ENCODE assay signal across 7 mouse cellular contexts in the genomic region with DNA sequence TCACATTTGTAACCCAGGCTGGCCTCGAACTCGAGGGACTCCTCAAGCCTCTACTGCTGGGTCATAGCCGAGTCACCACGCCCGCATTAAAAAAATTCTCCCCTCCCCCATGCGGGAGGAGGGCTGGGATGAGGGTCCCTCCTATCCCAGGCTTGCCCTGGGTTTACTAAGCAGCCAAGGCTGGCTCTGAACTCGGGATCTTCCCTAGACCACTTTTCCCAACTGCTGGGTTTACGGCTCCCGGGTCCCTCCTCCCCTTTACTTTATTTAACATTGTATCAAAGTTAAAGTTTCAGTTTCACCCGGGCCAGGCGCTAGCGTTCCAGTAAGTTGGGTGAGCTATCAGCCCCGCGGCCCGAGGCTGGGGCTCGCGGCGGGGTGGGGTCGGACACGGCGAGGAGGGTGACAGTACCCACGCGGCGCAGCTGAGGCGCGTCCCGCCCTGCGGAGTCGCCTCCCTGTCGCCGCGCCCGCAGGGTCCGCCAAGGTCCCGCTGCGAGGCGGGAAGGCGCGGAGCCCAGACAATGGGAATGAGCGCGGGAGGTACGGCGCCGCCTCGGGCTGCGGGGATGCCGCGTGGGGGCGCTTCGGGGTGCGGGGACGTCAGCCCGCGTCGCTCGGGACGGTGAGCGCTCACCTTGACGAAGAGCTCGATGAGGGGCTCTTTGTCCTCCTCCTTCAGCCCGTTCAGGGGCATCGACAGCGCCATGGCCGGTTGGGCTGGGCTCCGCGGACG. TPM values are rescaled to one million over a fixed set of nuclear protein-coding genes. Genes with fewer than 3 reads are reported as not detected.
DNase-seq lines count a peak whose midpoint lies in the region; ATAC-seq and TF ChIP-seq lines count a peak whose summit lies in the region.

No protein-coding gene starts in this region.

- TF ChIP-seq RAD21 in MEL (IDR thresholded peaks at IDR 0.05; ENCODE audit: low read depth, low read length): no peak

- peak; percentile 78 for DNase-seq in MEL (ENCODE audit: low read depth, low spot score)
- peak; percentile 27 to 36 for DNase-seq in adrenal gland, postnatal 4 days (ENCODE audit: low spot score in 2 of 2)
- DNase-seq in heart, postnatal 0 days (ENCODE audit: low spot score): peak; percentile 54
- DNase-seq in kidney, postnatal 25 days: peak; percentile 75 to 87
- DNase-seq in spleen, postnatal 10 days (ENCODE audit: low spot score in 2 of 2): peak; percentile 72 to 77

- peak overlapping the region; percentile 78 for H3K4me2 ChIP-seq in heart, postnatal 0 days (ENCODE audit: low read depth, low read length)

- no peaks in the 10 kb centered on the region for H3K27me3 ChIP-seq in MEL (ENCODE audit: control insufficient read depth in 1 of 2, insufficient read depth in 2 of 2, low read length in 2 of 2)
- H3K27me3 ChIP-seq in heart, postnatal 0 days (ENCODE audit: control insufficient read depth, insufficient read depth, low read length): no peaks in the 10 kb centered on the region

- peak in 1 of 3 experiments; percentile 22; a peak in 1 of 6 replicates for TF ChIP-seq CTCF in MEL (IDR thresholded peaks at IDR 0.05 in 2 of 3, conservative IDR thresholded peaks at IDR 0.05 in 1 of 3; ENCODE audit: control insufficient read depth in 1 of 3, insufficient read depth in 1 of 3, low read depth in 2 of 3, low read length in 3 of 3, poor library complexity in 1 of 3, severe bottlenecking in 1 of 3)
- no peak for TF ChIP-seq CTCF in heart, postnatal 0 days (IDR thresholded peaks at IDR 0.05; ENCODE audit: low read depth)

- peak overlapping the region; percentile 95 for H3K9ac ChIP-seq in MEL (ENCODE audit: control insufficient read depth, low read depth, low read length, poor library complexity, severe bottlenecking)
- H3K9ac ChIP-seq in heart, postnatal 0 days (replicated peaks; ENCODE audit: low read depth, low read length): peak overlapping the region; percentile 98

- under 1% methylated on average over 65 of the region's 67 CpGs for WGBS in heart, postnatal 0 days

- H3K36me3 ChIP-seq in MEL (ENCODE audit: control insufficient read depth in 1 of 2, insufficient read depth in 2 of 2, low read length in 2 of 2): peaks cover 4 to 28% of the 10 kb centered on the region in 2 experiments; a peak in 3 of 4 replicates
- H3K36me3 ChIP-seq in heart, postnatal 0 days (replicated peaks; ENCODE audit: control insufficient read depth, insufficient read depth, low read length): no peaks in the 10 kb centered on the region

- no peak for TF ChIP-seq POLR2A in MEL (IDR thresholded peaks at IDR 0.05; ENCODE audit: control insufficient read depth in 1 of 2, insufficient read depth in 1 of 2, low read depth in 1 of 2, low read length in 2 of 2, poor library complexity in 1 of 2)

- H3K27ac ChIP-seq in MEL (ENCODE audit: control insufficient read depth, low read depth, low read length): peak overlapping the region; percentile 85
- peak overlapping the region; percentile 99 for H3K27ac ChIP-seq in heart, postnatal 0 days (ENCODE audit: low read depth)

- peaks cover 49% of the 10 kb centered on the region for H3K79me2 ChIP-seq in MEL (ENCODE audit: control insufficient read depth, insufficient read depth, low read length, poor library complexity)

- TF ChIP-seq EP300 in MEL (IDR thresholded peaks at IDR 0.05; ENCODE audit: low read depth in 1 of 2, low read length in 2 of 2): peak; percentile 3 to 18; a peak in 1 of 4 replicates
- no peak for TF ChIP-seq EP300 in heart, postnatal 0 days (IDR thresholded peaks at IDR 0.05; ENCODE audit: low read depth)

- H3K4me1 ChIP-seq in MEL (ENCODE audit: control insufficient read depth in 1 of 2, insufficient read depth in 2 of 2, low read length in 2 of 2): peaks cover 22 to 28% of the 10 kb centered on the region in 2 experiments
- peaks cover 42% of the 10 kb centered on the region for H3K4me1 ChIP-seq in heart, postnatal 0 days (ENCODE audit: control insufficient read depth, insufficient read depth)

- H3K9me3 ChIP-seq in MEL (replicated peaks; ENCODE audit: insufficient read depth, low read length): no peaks in the 10 kb centered on the region
- H3K9me3 ChIP-seq in heart, postnatal 0 days (replicated peaks; ENCODE audit: control insufficient read depth, low read length): no peaks in the 10 kb centered on the region

- peak overlapping the region; percentile 78 to 93 for H3K4me3 ChIP-seq in MEL (ENCODE audit: control insufficient read depth in 1 of 2, insufficient read depth in 1 of 2, low read depth in 2 of 2, low read length in 2 of 2)
- H3K4me3 ChIP-seq in heart, postnatal 0 days (ENCODE audit: low read depth, low read length): peak overlapping the region; percentile 96

- peak; percentile 68 for ATAC-seq in erythroid progenitor cell, adult 5-6 weeks (replicated peaks; ENCODE audit: low FRiP score, poor library complexity, severe bottlenecking)
- ATAC-seq in heart, postnatal 0 days (ENCODE audit: insufficient read depth, low read depth): peak; percentile 30
- peak; percentile 9; the same call in 1 of the 2 replicates for ATAC-seq in megakaryocyte, adult 5-6 weeks (ENCODE audit: poor library complexity, severe bottlenecking)

TF ChIP-seq in MEL, 35 proteins besides CTCF, POLR2A, EP300 and RAD21:
- TF ChIP-seq ZNF384 (IDR thresholded peaks at IDR 0.05; ENCODE audit: low read depth, low read length) (peak; percentile 78), MEF2A (IDR thresholded peaks at IDR 0.05; ENCODE audit: extremely low read depth, insufficient replicate concordance, low read depth, low read length, poor library complexity, severe bottlenecking) (no peak), NRF1 (IDR thresholded peaks at IDR 0.05; ENCODE audit: insufficient read depth, low read depth, low read length, poor library complexity, severe bottlenecking) (no peak), GATA1 (IDR thresholded peaks at IDR 0.05; ENCODE audit: low read depth, low read length) (no peak), POLR2AphosphoS2 (IDR thresholded peaks at IDR 0.05; ENCODE audit: low read length) (no peak), JUND (IDR thresholded peaks at IDR 0.05; ENCODE audit: low read depth, low read length) (no peak), MYC (IDR thresholded peaks at IDR 0.05; ENCODE audit: low read depth, low read length) (0 out of 2 replicates have a peak, but pooled peaks have one; percentile 11), MAZ (IDR thresholded peaks at IDR 0.05; ENCODE audit: low read depth, low read length) (peak; percentile 53; the same call in 1 of the 2 replicates), ZMIZ1 (IDR thresholded peaks at IDR 0.05; ENCODE audit: low read depth, low read length) (no peak), POLR2AphosphoS5 (IDR thresholded peaks at IDR 0.05; ENCODE audit: borderline replicate concordance, low read depth, low read length) (no peak), SIN3A (IDR thresholded peaks at IDR 0.05; ENCODE audit: low read length) (peak; percentile 47), CHD1 (IDR thresholded peaks at IDR 0.05; ENCODE audit: low read depth, low read length) (peak; percentile 30; the same call in 1 of the 2 replicates), MXI1 (IDR thresholded peaks at IDR 0.05; ENCODE audit: low read depth, low read length) (no peak; the same call in none of the 2 replicates), RCOR1 (IDR thresholded peaks at IDR 0.05; ENCODE audit: low read depth, low read length) (no peak), TBP (IDR thresholded peaks at IDR 0.05; ENCODE audit: low read depth, low read length) (no peak), ZKSCAN1 (IDR thresholded peaks at IDR 0.05; ENCODE audit: low read depth, low read length) (no peak), USF2 (IDR thresholded peaks at IDR 0.05; ENCODE audit: borderline replicate concordance in 1 of 2, insufficient read depth in 1 of 2, low read depth in 1 of 2, low read length in 2 of 2) (no peak), TAL1 (IDR thresholded peaks at IDR 0.05; ENCODE audit: low read length) (no peak), TCF12 (IDR thresholded peaks at IDR 0.05; ENCODE audit: low read depth, low read length) (no peak), MYB (IDR thresholded peaks at IDR 0.05; ENCODE audit: low read depth, low read length) (no peak), E2F4 (IDR thresholded peaks at IDR 0.05; ENCODE audit: borderline replicate concordance, low read depth, low read length) (peak; percentile 6; the same call in 1 of the 2 replicates), GABPA (IDR thresholded peaks at IDR 0.05; ENCODE audit: low read depth, low read length) (no peak), SMC3 (IDR thresholded peaks at IDR 0.05; ENCODE audit: low read depth, low read length) (peak; percentile 1; the same call in 1 of the 2 replicates), CHD2 (IDR thresholded peaks at IDR 0.05; ENCODE audit: low read length) (no peak; the same call in 1 of the 2 replicates), ETS1 (IDR thresholded peaks at IDR 0.05; ENCODE audit: low read depth, low read length) (no peak), KAT2A (conservative IDR thresholded peaks at IDR 0.05; ENCODE audit: low read depth, low read length) (no peak), ZC3H11A (IDR thresholded peaks at IDR 0.05; ENCODE audit: low read depth, low read length) (no peak), MAX (IDR thresholded peaks at IDR 0.05; ENCODE audit: low read length) (peak; percentile 43; the same call in 1 of the 2 replicates), USF1 (IDR thresholded peaks at IDR 0.05; ENCODE audit: low read depth, low read length) (no peak)

RNA-seq across cellular contexts. Expression of a gene that starts 0.6 kb away (rescaled TPM):
- 32.9 and 51.1 TPM in 2 replicates for total RNA-seq in MEL (2012; rRNA removed)
- polyA plus RNA-seq in MEL (2012; ENCODE audit: insufficient read depth in 1 of 2, insufficient read length in 2 of 2, low read depth in 1 of 2, low replicate concordance in 2 of 2, missing spikeins in 1 of 2): 100 to 1,000 TPM in 1 of 2 experiments, 10 to 100 TPM in 1; 83.8 to 274 TPM
- 10 to 100 TPM; 83.9 to 96.2 TPM for total RNA-seq in adrenal gland, postnatal 4 days (2021)
- total RNA-seq in erythroid progenitor cell, adult 5-6 weeks (2015; ENCODE audit: low replicate concordance): 121 and 125 TPM in 2 replicates
- total RNA-seq in erythroid progenitor cell, adult 5-6 weeks (2017; ENCODE audit: low replicate concordance): 139 and 144 TPM in 2 replicates
- 239 and 307 TPM in 2 replicates for total RNA-seq in heart, postnatal 0 days (2014; rRNA removed; ENCODE audit: low replicate concordance)
- 213 and 235 TPM in 2 replicates for polyA plus RNA-seq in heart, postnatal 0 days (2015; fragmentation: Nextera tagmentation; extraction: Ambion mirVana)
- 28.4 and 29.7 TPM in 2 replicates for total RNA-seq in megakaryocyte, adult 5-6 weeks (2015)
- 32.3 and 39.2 TPM in 2 replicates for total RNA-seq in megakaryocyte, adult 5-6 weeks (2017)

Comparison
In these comparisons a context has a peak if more than half of its experiments do, and no peak if none do; other contexts are left out.
1. Peak in every context shown above with its lines: DNase-seq, ATAC-seq, H3K4me3 ChIP-seq and H3K27ac ChIP-seq.
2. ATAC-seq: peak in every context shown above with its lines; median percentile 68 in erythroid progenitor cell, adult 5-6 weeks; 30 in heart, postnatal 0 days; 9 in megakaryocyte, adult 5-6 weeks.